In genomic region chr6:87225286-87225685, GRCm38 (mm10) we compare ENCODE assay signal across 12 mouse cellular contexts.
DNase-seq lines count a peak whose midpoint lies in the region; ATAC-seq and TF ChIP-seq lines count a peak whose summit lies in the region.
"Had no signal": no experiment of that assay in that cellular context is flagged by ENCODE, and none has a peak within 500 bp of the region (broad histone marks: within the 10 kb centered on the region; RNA-seq: fewer than 3 reads in every experiment).

No protein-coding gene starts in this region.

- ATAC-seq in frontal cortex, adult (ENCODE audit: low TSS enrichment), result peak; percentile 41
- no peak for ATAC-seq in embryonic facial prominence, embryonic 14.5 days (ENCODE audit: low read depth)
- peak; percentile 82 for ATAC-seq in kidney, postnatal 0 days (replicated peaks; ENCODE audit: low FRiP score, low read depth)
- ATAC-seq in stomach, embryonic 15.5 days (ENCODE audit: insufficient read depth, low FRiP score, low read depth), result no peak
- ATAC-seq in megakaryocyte-erythroid progenitor cell, adult 5-6 weeks (replicated peaks; ENCODE audit: low FRiP score, low TSS enrichment, poor library complexity, severe bottlenecking), result no peak
- ATAC-seq: forebrain, embryonic 16.5 days; hindbrain, postnatal 0 days had no signal

- no peaks in the 10 kb centered on the region for H3K27me3 ChIP-seq in embryonic facial prominence, embryonic 14.5 days (replicated peaks; ENCODE audit: control insufficient read depth, insufficient read depth, low read length)
- no peaks in the 10 kb centered on the region for H3K27me3 ChIP-seq in kidney, postnatal 0 days (ENCODE audit: insufficient read depth, low read length)
- H3K27me3 ChIP-seq in stomach, embryonic 15.5 days (replicated peaks), result no peaks in the 10 kb centered on the region

- peaks cover 20% of the 10 kb centered on the region for H3K36me3 ChIP-seq in embryonic facial prominence, embryonic 14.5 days (ENCODE audit: control insufficient read depth, insufficient read depth, low read length)
- no peaks in the 10 kb centered on the region for H3K36me3 ChIP-seq in kidney, postnatal 0 days (ENCODE audit: insufficient read depth, low read length)
- no peaks in the 10 kb centered on the region for H3K36me3 ChIP-seq in stomach, embryonic 15.5 days
- H3K36me3 ChIP-seq: midbrain, embryonic 10.5 days had no signal

- H3K4me1 ChIP-seq in embryonic facial prominence, embryonic 14.5 days (ENCODE audit: control insufficient read depth, insufficient read depth, low read length), result peaks cover 15% of the 10 kb centered on the region
- H3K4me1 ChIP-seq in kidney, postnatal 0 days (replicated peaks; ENCODE audit: insufficient read depth, low read length), result peaks cover 11% of the 10 kb centered on the region
- peaks cover 8% of the 10 kb centered on the region; the same call in 1 of the 2 replicates for H3K4me1 ChIP-seq in stomach, embryonic 15.5 days
- H3K4me1 ChIP-seq: midbrain, embryonic 10.5 days had no signal

- WGBS in embryonic facial prominence, embryonic 14.5 days, result 73% methylated on average over 1 of the region's 1 CpGs
- WGBS in kidney, postnatal 0 days, result 47% methylated on average over 1 of the region's 1 CpGs
- WGBS in stomach, embryonic 15.5 days, result 100% methylated on average over 1 of the region's 1 CpGs

- TF ChIP-seq CTCF in kidney, postnatal 0 days (IDR thresholded peaks at IDR 0.05; ENCODE audit: low read depth), result no peak

- H3K27ac ChIP-seq in embryonic facial prominence, embryonic 14.5 days (replicated peaks; ENCODE audit: low read depth, low read length), result peak overlapping the region; percentile 56
- peak overlapping the region; percentile 38; the same call in 1 of the 2 replicates for H3K27ac ChIP-seq in kidney, postnatal 0 days
- peak overlapping the region; percentile 44; the same call in 1 of the 2 replicates for H3K27ac ChIP-seq in stomach, embryonic 15.5 days
- H3K27ac ChIP-seq: hindbrain, postnatal 0 days; midbrain, embryonic 10.5 days had no signal

- H3K9ac ChIP-seq in embryonic facial prominence, embryonic 14.5 days (ENCODE audit: low read depth, low read length), result no peak overlapping the region
- H3K9ac ChIP-seq in kidney, postnatal 0 days (ENCODE audit: low read depth, low read length), result no peak overlapping the region
- H3K9ac ChIP-seq in stomach, embryonic 15.5 days, result no peak overlapping the region

- H3K4me3 ChIP-seq in embryonic facial prominence, embryonic 14.5 days (ENCODE audit: low read depth, low read length), result no peak overlapping the region
- no peak overlapping the region for H3K4me3 ChIP-seq in kidney, postnatal 0 days (replicated peaks; ENCODE audit: low read depth, low read length)
- H3K4me3 ChIP-seq in stomach, embryonic 15.5 days (replicated peaks), result no peak overlapping the region
- H3K4me3 ChIP-seq: midbrain, embryonic 10.5 days had no signal

- DNase-seq in frontal cortex, postnatal 25 days (ENCODE audit: low spot score in 2 of 2), result no peak
- DNase-seq in embryonic facial prominence, embryonic 14.5 days (ENCODE audit: low spot score), result no peak
- peak; percentile 78 for DNase-seq in kidney, postnatal 0 days (ENCODE audit: low spot score)
- no peak for DNase-seq in urinary bladder, postnatal 10 days (ENCODE audit: low spot score)
- DNase-seq in cerebellum, adult 9-10 months, result no peak
- DNase-seq: cerebellum, adult 18-20 months had no signal

- peaks cover 5% of the 10 kb centered on the region; the same call in 1 of the 2 replicates for H3K9me3 ChIP-seq in embryonic facial prominence, embryonic 14.5 days (ENCODE audit: control insufficient read depth, low read length)
- no peaks in the 10 kb centered on the region for H3K9me3 ChIP-seq in kidney, postnatal 0 days (replicated peaks; ENCODE audit: low read length)
- no peaks in the 10 kb centered on the region for H3K9me3 ChIP-seq in stomach, embryonic 15.5 days

- no peak overlapping the region for H3K4me2 ChIP-seq in embryonic facial prominence, embryonic 14.5 days (ENCODE audit: low read depth, low read length)
- H3K4me2 ChIP-seq in kidney, postnatal 0 days (ENCODE audit: low read length), result no peak overlapping the region
- no peak overlapping the region for H3K4me2 ChIP-seq in stomach, embryonic 15.5 days

Comparison
In these comparisons a context has a peak if more than half of its experiments do, and no peak if none do; other contexts are left out.
1. ATAC-seq: peak in frontal cortex, adult (single experiment) and kidney, postnatal 0 days (single experiment); none in embryonic facial prominence, embryonic 14.5 days (single experiment), stomach, embryonic 15.5 days (single experiment) and megakaryocyte-erythroid progenitor cell, adult 5-6 weeks (single experiment).
2. Peak in every context shown above with its lines, with median percentiles within 50 percentile points of each other: H3K27ac ChIP-seq.